Mouse (Mus musculus) right cerebral cortex, adult 18-20 months (tissue): Measurements from ENCODE around the gene Mast4.
A peak's percentile ranks its signal among the peaks of the same experiment; 100 is the strongest.

Experiments
- DNase-seq: peaks from one replicate; pipeline ENCODE4 v3.0.0; 2022; ENCODE audit warnings: mixed read lengths

The Mast4 gene

GRCm38 (mm10) chr13:103114274-103114673 lies 220.0 kb downstream of the Mast4 start:
- peak; percentile 47 for DNase-seq

GRCm38 (mm10) chr13:103109872-103110271 lies 224.4 kb downstream of the Mast4 start:
- DNase-seq = peak; percentile 73

- no peak for DNase-seq
Observed at GRCm38 (mm10) chr13:103107362-103107761, 226.9 kb downstream of the Mast4 start.

DNA sequence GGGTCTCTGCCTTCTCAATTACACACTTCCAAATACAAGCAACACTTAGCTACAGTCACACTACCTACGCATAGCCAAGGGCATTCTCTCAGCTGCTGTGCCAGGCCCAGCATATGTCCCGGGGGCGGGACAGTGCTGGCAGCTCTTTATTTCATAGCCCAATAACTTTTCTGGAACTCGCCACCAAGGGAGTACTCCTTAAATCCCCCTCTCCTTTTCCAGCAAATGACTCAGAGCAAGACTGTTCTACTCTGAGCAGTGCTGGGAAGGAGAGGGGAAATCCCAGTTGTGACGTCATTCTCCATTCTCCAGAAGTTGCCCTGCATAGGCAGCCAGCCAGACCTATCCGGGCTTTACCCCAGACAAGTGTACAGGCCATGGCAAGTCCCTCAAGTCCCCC lies 231.7 kb downstream of the Mast4 start:
- peak; percentile 90 for DNase-seq

GRCm38 (mm10) chr13:103096346-103097150 lies 237.7 kb downstream of the Mast4 start:
- DNase-seq = peak; percentile 86

GRCm38 (mm10) chr13:103095491-103095890 lies 238.8 kb downstream of the Mast4 start:
- DNase-seq = peak; percentile 18

GRCm38 (mm10) chr13:103094595-103094994 lies 239.7 kb downstream of the Mast4 start:
- DNase-seq = no peak

GRCm38 (mm10) chr13:103093713-103094112 lies 240.6 kb downstream of the Mast4 start:
- no peak for DNase-seq

DNA sequence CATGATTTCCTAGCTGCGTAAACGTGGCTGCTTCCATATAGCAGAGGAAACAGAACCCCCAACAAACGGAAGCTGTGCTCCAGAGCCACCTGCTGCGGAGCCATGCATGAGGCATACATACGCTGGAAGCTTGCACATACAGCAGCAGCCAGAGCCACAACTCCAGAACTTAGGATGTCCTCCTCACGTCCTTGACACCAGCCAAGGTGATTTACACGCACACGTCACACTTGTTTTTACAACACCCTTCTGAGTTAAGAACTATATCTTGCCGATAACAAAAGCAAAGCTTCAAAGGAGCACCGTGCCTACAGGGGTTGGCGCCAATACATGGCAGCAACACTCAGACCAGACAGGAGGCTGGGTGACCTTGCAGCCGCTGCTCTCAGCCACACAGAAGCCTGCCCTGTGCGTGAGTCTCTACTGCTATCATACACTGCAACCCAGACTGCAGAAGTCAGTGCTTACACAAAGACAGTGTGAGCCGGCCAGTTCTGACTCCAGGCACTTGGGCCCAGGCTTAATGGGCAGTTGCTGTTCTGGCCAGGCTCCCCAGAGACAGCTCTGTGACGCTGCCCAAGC lies 248.7 kb downstream of the Mast4 start:
- no peak for DNase-seq

DNA sequence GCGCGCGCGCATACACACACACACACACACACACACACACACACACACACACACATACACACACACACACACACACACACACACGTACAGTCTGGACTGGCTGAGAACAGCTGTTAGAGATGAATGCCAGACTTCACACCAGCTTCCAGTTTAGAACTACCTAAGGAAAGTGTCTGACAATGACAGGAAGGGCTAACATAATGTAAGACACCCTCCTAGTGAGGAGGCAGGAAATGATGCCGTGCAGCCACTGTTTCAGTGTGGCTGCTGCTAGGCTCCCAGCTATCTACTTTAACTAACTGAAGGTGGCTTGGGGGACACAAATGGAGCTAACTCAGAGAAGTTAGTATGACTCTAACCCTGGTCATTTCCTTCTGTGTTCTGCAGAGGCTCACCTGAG lies 251.4 kb downstream of the Mast4 start:
- DNase-seq = no peak

DNA sequence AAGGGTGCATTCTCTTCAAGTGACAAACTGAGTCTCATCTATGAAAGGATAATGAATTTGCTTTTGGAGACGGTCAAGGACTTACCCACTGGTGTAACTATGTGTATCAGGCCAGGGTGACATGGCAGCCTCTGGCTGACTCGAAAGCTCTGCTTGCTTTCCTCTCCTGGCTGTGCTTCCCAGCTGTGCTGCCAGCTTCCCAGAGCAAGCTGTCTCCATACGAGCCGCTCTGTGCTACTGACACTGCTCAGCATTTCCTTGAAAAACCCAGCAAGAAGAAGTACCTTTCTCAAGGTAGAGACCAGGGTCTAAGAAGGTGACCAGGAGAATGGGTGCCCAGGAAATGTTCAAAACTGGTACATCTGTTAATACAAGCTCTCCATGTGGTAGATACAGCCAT lies 254.5 kb downstream of the Mast4 start:
- DNase-seq = no peak

DNA sequence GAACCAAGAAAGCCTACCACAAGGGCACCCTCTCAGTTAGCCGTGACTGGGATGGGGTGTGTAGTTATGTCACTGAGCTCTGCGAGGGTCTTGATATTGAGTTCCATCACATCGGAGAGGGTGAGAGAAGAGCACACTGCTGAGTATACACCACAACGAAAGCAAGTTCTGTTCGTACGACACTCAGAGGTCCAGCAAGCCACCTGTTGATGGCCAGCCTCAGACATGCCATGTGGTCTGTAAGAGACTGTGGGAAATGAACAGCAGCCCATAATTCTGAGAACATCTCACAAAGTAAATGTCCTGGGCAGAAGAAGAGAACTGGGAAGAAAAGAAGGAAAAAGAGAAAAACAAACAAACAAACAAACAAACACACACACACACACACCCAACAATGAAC lies 255.5 kb downstream of the Mast4 start:
- DNase-seq = no peak

GRCm38 (mm10) chr13:103073461-103073860 lies 260.8 kb downstream of the Mast4 start:
- no peak for DNase-seq

DNA sequence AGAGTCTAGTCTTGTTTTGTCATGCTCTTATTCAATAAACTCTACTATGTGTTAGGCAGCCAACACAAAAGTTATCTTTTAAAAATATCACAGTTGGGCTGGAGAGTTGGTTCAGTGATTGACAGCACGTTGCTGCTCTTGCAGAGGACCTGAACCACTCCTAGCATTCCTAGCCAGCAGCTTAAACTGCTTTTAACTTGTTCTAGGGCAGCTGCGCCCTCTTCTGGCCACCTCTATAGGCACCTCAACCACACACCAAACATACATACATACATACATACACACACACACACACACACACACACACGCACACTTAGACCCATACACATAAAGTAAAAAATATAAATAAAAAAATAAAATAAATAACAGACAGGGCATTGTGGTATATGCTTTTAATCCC lies 262.5 kb downstream of the Mast4 start:
- no peak for DNase-seq

GRCm38 (mm10) chr13:103067581-103068166 lies 266.6 kb downstream of the Mast4 start:
- DNase-seq = peak; percentile 39

GRCm38 (mm10) chr13:103065437-103065836 lies 268.9 kb downstream of the Mast4 start:
- no peak for DNase-seq

- no peak for DNase-seq
Observed at GRCm38 (mm10) chr13:103061680-103062079, 272.6 kb downstream of the Mast4 start.

DNA sequence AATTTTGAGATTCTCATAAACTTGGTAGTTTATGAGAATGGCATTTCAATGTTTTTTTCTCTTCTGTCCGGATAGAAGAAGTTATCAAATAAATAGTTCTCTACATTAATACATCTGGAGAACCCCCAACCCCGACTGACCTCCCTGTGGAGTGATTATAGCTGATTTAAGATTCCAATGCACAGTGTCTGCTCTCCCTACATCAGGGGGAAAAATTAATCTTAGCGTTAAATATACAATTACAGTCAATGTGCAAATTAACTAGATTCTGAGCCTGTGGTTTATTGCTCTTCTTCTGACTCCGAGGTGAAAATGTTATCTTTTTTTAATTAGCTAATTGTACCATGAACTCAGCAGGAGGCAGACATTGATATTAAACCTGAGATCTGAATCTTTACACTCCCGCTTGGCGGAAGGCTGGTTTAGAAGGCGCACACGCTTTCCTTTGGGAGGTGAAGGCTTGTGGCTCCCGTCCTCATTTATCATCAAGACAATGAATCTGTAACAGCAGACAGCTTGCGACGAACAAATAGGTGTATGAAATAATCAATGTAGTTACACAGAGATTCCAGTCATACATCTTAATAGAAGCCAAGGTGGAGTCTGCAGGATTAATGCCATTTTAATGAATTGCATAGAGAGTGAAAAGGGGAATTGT lies 274.2 kb downstream of the Mast4 start:
- no peak for DNase-seq

GRCm38 (mm10) chr13:103056451-103056850 lies 277.8 kb downstream of the Mast4 start:
- DNase-seq = no peak

DNA sequence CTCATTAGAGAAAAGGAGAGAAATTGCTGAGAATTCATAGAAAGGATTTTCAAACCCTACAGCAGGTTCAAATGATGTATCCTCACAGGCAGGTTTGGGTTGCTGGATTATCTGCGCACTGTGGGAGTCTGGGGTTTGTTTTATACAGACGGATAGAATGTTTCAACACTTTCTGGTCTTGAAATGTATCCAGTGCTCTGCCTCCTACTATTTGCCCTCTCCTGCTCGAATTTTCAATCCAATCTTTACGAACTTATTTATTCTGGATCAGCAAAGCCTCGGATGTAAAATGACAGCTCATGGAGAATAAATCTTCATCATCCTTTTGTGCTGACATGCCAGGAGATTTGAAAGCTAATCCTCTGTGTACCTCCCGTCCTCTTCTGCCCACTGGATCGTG lies 281.6 kb downstream of the Mast4 start:
- DNase-seq = no peak

GRCm38 (mm10) chr13:103048954-103049353 lies 285.3 kb downstream of the Mast4 start:
- peak; percentile 10 for DNase-seq

- no peak for DNase-seq
Observed at GRCm38 (mm10) chr13:103043692-103044091, 290.6 kb downstream of the Mast4 start.

DNA sequence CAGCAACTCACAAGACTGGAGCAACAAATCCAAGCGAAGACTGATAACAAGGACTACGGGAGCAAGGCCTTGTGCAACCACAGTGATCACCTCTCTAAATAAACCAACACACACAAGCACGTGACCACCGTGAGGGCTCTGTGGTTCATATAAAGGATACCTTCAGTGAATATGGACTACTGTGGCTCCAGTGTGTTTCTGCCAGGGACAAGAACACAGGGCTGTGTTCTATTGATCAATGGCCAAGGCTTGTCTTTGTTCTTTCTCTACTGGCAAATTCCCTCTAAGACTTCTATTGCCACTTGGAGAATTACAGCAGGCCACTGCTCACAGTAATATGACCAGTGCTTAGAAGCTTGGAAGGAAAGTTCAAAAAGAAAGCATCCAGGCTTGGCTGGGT lies 291.3 kb downstream of the Mast4 start:
- no peak for DNase-seq

DNA sequence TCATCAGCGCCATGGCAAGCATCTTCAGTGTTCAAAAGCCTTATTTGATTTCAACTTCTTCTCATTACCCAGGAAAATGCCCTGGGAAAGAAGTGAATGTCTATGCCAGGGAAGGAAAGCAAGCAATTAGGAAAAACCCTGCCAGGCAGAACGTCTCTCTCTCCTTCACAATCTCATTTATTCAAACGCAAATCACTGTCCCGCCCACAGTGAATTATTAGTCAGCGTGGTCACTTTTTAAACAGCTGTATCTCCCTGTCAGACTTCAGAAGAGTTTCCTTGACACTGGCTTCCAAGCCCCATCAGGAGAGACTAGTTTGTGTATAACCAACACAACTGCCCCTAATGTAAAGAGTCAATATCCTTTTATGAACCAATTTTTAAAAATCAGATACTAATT lies 296.8 kb downstream of the Mast4 start:
- no peak for DNase-seq
